Mouse (Mus musculus) lung, embryonic 16.5 days (tissue): ENCODE data around the gene Rbms1. TPM values are rescaled to one million over a fixed set of nuclear protein-coding genes. Genes with fewer than 3 reads are reported as not detected.

ENCODE experiments used
- ATAC-seq: fragments of 200-750 bp; cut with Nextera tagmentation; 2 replicates; pipeline ENCODE4 v1.8.0; 2017; ENCODE audit warnings: low read depth, mild to moderate bottlenecking, moderate library complexity
- H3K27ac ChIP-seq: fragments of 300-500 bp; sonication (generic); 2 replicates; pipeline ENCODE4 v1.5.1; 2014; ENCODE audit warnings: mild to moderate bottlenecking, control low read depth, low read length
- H3K27me3 ChIP-seq: fragments of 300-500 bp; sonication (generic); 2 replicates; pipeline ENCODE4 v1.6.1; 2014; ENCODE audit warnings: low read depth, low read length, mixed read lengths; ENCODE audit not compliant: control insufficient read depth, insufficient read depth
- H3K36me3 ChIP-seq: fragments of 300-500 bp; sonication (generic); 2 replicates; pipeline ENCODE4 v1.6.1; 2014; ENCODE audit warnings: low read length; ENCODE audit not compliant: control insufficient read depth, insufficient read depth
- H3K4me1 ChIP-seq: fragments of 300-500 bp; sonication (generic); replicated peaks from 2 replicates; pipeline ENCODE4 v1.6.1; 2014; ENCODE audit warnings: low read length, mixed read lengths; ENCODE audit not compliant: control insufficient read depth, insufficient read depth
- H3K4me2 ChIP-seq: fragments of 300-500 bp; sonication (generic); 2 replicates; pipeline ENCODE4 v1.6.1; 2014; ENCODE audit warnings: low read depth, low read length, control low read depth
- H3K4me3 ChIP-seq: fragments of 300-500 bp; sonication (generic); 2 replicates; pipeline ENCODE4 v1.5.1; 2014; ENCODE audit warnings: mild to moderate bottlenecking, low read length, control low read depth
- H3K9ac ChIP-seq: fragments of 300-500 bp; sonication (generic); 2 replicates; pipeline ENCODE4 v1.6.1; 2014; ENCODE audit warnings: low read length, control low read depth
- H3K9me3 ChIP-seq: fragments of 300-500 bp; sonication (generic); 2 replicates; pipeline ENCODE4 v1.6.1; 2016; ENCODE audit warnings: low read length; ENCODE audit not compliant: control insufficient read depth
- WGBS: fragments of 180-500 bp; shearing (Covaris S2); extraction: QIAGEN DNeasy Blood & Tissue Kit; methylation state at CpG from one replicate; pipeline ENCODE4 v1.1.7; 2014; 5-methylcytosine and 5-hydroxymethylcytosine counted together
- polyA plus RNA-seq: library from polyadenylated mRNA; unstranded; fragments of >200 nt; fragmentation: Nextera tagmentation; extraction: Ambion mirVana; gene quantifications from 2 replicates; pipeline ENCODE4 v1.2.1, GENCODE M21; 2015

The Rbms1 gene
- polyA plus RNA-seq, 1 experiment from 2014 or later = 129 TPM

DNA sequence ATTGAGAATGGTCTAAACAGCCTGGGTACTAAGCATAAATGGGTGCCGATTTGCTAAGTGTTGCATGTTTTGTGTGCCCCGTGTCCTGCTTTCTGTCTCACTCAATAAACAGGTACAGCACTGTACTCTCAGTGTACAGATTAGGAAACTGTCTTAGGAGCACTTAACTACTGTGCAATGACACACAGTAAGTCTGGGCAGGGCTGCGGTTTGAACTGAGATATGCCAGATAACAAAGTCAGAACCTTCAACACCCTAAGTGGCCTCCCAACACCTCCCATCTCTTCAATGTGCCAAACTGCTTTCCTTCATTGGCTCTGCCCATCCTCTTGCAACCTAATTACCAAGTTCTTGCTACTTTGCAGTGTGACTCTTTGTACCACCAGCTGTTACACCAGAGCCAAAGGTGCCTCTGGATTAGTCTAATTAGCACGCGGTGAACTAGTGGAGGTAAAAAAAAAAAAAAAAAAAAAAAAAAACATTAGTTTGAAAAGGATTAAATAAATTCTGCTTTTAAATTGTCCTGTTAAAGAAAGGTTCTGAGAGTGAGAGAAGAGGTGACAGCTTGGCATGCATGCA is 117.6 kb downstream of the Rbms1 start:
- H3K4me1 ChIP-seq = peaks cover 22% of the 10 kb centered on the region
- no peak for ATAC-seq
- H3K36me3 ChIP-seq = peaks cover 7% of the 10 kb centered on the region
- no peaks in the 10 kb centered on the region for H3K27me3 ChIP-seq
- H3K4me3 ChIP-seq = no peak overlapping the region
- no peak overlapping the region for H3K9ac ChIP-seq
- H3K27ac ChIP-seq = no peak overlapping the region
- no peaks in the 10 kb centered on the region for H3K9me3 ChIP-seq
- H3K4me2 ChIP-seq = no peak overlapping the region
- 57% methylated on average over 5 of the region's 5 CpGs for WGBS

DNA sequence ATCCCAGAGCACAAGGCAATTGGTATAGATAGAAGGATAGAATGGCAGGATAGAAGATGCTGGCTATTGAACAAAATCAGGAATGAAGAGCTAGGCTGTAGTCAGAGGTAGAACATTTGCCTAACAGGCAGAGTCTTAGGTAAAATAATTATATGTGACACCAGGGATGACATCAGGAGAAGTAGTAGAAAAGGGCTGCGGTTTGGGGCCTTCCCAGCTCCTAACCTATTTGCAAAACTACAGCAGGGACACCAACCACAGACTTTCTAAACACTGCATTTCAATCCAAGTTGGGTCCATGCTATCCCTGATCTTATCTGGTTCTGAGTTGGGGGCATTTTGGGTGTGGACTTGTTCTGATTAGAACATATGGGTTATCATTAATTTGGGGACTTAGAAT is 118.7 kb downstream of the Rbms1 start:
- Histone ChIP-seq H3K27ac (no peak overlapping the region), H3K36me3 (peaks cover 7% of the 10 kb centered on the region), H3K4me3 (no peak overlapping the region), H3K4me2 (no peak overlapping the region), H3K9me3 (no peaks in the 10 kb centered on the region), H3K27me3 (no peaks in the 10 kb centered on the region), H3K4me1 (peaks cover 22% of the 10 kb centered on the region), H3K9ac (no peak overlapping the region)
- no peak for ATAC-seq
- 84% methylated on average over 1 of the region's 1 CpGs for WGBS

GRCm38 (mm10) chr2:60843633-60844032 is 119.4 kb downstream of the Rbms1 start:
- peaks cover 7% of the 10 kb centered on the region for H3K36me3 ChIP-seq
- no peaks in the 10 kb centered on the region for H3K9me3 ChIP-seq
- H3K27ac ChIP-seq = peak overlapping the region; percentile 60
- 53% methylated on average over 3 of the region's 3 CpGs for WGBS
- no peak overlapping the region for H3K4me3 ChIP-seq
- H3K4me1 ChIP-seq = peaks cover 28% of the 10 kb centered on the region
- no peak overlapping the region for H3K9ac ChIP-seq
- H3K4me2 ChIP-seq = no peak overlapping the region
- no peaks in the 10 kb centered on the region for H3K27me3 ChIP-seq
- ATAC-seq = no peak; the same call in 1 of the 2 replicates

DNA sequence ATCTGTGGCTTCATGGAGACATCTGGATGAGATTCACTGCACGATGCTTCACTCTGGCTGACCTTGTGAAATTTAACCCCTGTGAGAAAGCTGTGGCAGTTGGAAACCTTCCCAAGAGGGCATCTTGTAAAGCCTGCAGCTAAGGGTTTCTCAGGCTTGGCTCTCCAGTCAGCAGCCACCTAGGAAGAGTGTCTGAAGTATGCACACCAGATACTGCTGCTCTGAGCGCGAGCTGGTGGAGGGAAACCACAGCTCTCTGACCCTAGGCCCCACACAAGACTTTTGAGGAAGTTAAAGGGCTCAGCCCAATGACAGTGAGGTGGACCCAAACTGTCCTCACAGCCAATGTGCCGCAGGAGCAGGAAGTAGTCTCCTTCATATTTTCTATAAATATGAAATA is 120.0 kb downstream of the Rbms1 start:
- peaks cover 7% of the 10 kb centered on the region for H3K36me3 ChIP-seq
- 21% methylated on average over 4 of the region's 4 CpGs for WGBS
- H3K4me3 ChIP-seq = no peak overlapping the region
- H3K4me1 ChIP-seq = peaks cover 32% of the 10 kb centered on the region
- peak; percentile 72 for ATAC-seq
- H3K4me2 ChIP-seq = no peak overlapping the region
- no peak overlapping the region for H3K9ac ChIP-seq
- H3K27me3 ChIP-seq = no peaks in the 10 kb centered on the region
- peak overlapping the region; percentile 73 for H3K27ac ChIP-seq
- no peaks in the 10 kb centered on the region for H3K9me3 ChIP-seq

GRCm38 (mm10) chr2:60840922-60841321 is 122.1 kb downstream of the Rbms1 start:
- 74% methylated on average over 4 of the region's 4 CpGs for WGBS
- Histone ChIP-seq H3K4me2 (no peak overlapping the region), H3K9ac (no peak overlapping the region), H3K9me3 (no peaks in the 10 kb centered on the region), H3K4me1 (peaks cover 51% of the 10 kb centered on the region), H3K4me3 (no peak overlapping the region), H3K27ac (no peak overlapping the region), H3K27me3 (no peaks in the 10 kb centered on the region), H3K36me3 (peaks cover 7% of the 10 kb centered on the region)
- ATAC-seq = no peak

DNA sequence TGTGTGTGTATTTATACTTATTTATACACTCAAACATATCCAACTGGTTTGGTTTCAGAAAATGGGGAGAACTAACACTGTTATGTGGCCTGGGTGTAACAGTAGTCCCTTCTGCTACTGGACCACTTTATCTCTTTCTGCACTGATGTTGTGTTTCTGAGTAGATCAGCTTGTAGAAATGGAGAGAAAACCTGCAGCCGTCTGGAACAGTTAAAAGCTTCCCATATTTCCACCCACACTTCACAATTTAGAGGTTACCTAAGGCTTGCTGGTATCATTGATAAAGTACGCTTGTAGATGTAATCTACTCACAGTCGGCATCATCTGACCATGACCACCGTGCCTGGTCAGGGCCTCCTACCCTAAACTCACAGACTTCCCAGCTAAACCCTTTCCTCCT is 123.5 kb downstream of the Rbms1 start:
- Histone ChIP-seq H3K4me1 (peaks cover 51% of the 10 kb centered on the region), H3K9ac (no peak overlapping the region), H3K36me3 (peaks cover 7% of the 10 kb centered on the region), H3K4me3 (no peak overlapping the region), H3K27me3 (no peaks in the 10 kb centered on the region), H3K9me3 (no peaks in the 10 kb centered on the region), H3K27ac (no peak overlapping the region), H3K4me2 (no peak overlapping the region)
- no peak for ATAC-seq
- WGBS = 73% methylated on average over 4 of the region's 4 CpGs

GRCm38 (mm10) chr2:60838856-60839255 is 124.1 kb downstream of the Rbms1 start:
- H3K27ac ChIP-seq = peak overlapping the region; percentile 65
- no peak overlapping the region for H3K9ac ChIP-seq
- no peak overlapping the region for H3K4me2 ChIP-seq
- no peak overlapping the region for H3K4me3 ChIP-seq
- H3K9me3 ChIP-seq = no peaks in the 10 kb centered on the region
- ATAC-seq = peak; percentile 53
- peaks cover 7% of the 10 kb centered on the region for H3K36me3 ChIP-seq
- H3K4me1 ChIP-seq = peaks cover 48% of the 10 kb centered on the region
- no peaks in the 10 kb centered on the region for H3K27me3 ChIP-seq
- WGBS = 62% methylated on average over 5 of the region's 5 CpGs

DNA sequence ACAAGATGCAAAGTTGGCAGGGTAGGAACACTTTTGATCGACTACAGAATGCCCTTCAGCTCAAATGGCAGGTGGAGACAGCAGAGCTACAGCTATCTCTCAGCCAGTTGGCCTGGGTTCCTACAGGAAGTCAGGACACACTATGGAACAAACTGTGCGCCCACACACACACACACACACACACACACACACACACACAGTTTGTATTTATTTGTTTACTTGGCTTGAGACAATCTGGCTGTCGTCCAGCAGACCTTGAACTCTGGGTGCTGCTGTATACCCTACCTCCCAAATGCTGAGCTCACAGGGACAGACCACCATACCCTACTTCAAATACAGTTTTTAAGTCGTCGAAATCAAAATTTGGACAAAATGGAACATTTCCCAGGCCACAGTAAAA is 125.4 kb downstream of the Rbms1 start:
- H3K27me3 ChIP-seq = no peaks in the 10 kb centered on the region
- no peak overlapping the region for H3K9ac ChIP-seq
- peaks cover 7% of the 10 kb centered on the region for H3K36me3 ChIP-seq
- H3K9me3 ChIP-seq = no peaks in the 10 kb centered on the region
- ATAC-seq = peak; percentile 61
- peaks cover 38% of the 10 kb centered on the region for H3K4me1 ChIP-seq
- no peak overlapping the region for H3K4me3 ChIP-seq
- WGBS = 34% methylated on average over 5 of the region's 5 CpGs
- H3K27ac ChIP-seq = peak overlapping the region; percentile 68
- no peak overlapping the region for H3K4me2 ChIP-seq

- Histone ChIP-seq H3K9ac (no peak overlapping the region), H3K36me3 (peaks cover 2% of the 10 kb centered on the region; the same call in 1 of the 2 replicates), H3K4me3 (no peak overlapping the region), H3K9me3 (no peaks in the 10 kb centered on the region), H3K27ac (peak overlapping the region; percentile 17; the same call in 1 of the 2 replicates), H3K27me3 (no peaks in the 10 kb centered on the region), H3K4me2 (no peak overlapping the region), H3K4me1 (peaks cover 35% of the 10 kb centered on the region)
- no peak for ATAC-seq
- 89% methylated on average over 7 of the region's 7 CpGs for WGBS
Observed at GRCm38 (mm10) chr2:60836237-60836636, 126.8 kb downstream of the Rbms1 start.

DNA sequence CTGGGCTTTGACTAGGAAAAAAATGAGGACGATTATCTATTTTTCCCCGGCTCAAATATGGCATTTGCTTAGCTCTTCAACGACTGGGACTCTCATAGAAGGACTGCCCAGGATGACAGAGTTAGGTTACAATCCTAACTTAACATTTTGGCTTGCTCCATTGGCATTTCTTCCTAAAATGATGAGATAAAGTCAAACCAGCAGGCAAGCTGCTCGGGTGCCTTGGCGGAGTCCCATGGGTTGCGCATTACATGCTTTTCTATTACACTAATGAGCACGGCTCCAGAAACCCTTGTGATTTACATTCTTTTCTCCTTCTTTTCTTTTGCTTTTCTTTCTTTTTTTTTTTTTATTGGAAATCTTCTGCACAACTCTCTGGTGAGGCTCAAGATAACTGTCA is 128.7 kb downstream of the Rbms1 start:
- Histone ChIP-seq H3K4me3 (no peak overlapping the region), H3K27me3 (no peaks in the 10 kb centered on the region), H3K36me3 (no peaks in the 10 kb centered on the region), H3K4me1 (peaks cover 29% of the 10 kb centered on the region), H3K9ac (no peak overlapping the region), H3K9me3 (no peaks in the 10 kb centered on the region), H3K27ac (no peak overlapping the region), H3K4me2 (no peak overlapping the region)
- no peak for ATAC-seq
- WGBS = 61% methylated on average over 7 of the region's 7 CpGs
